Mouse (Mus musculus) limb, embryonic 10.5 days (tissue): ENCODE measurements at regions not wholly inside any gene's neighbourhood (a gene's known extent, or its start where the extent isn't known, plus 50 kb on each side); places are given as distances from the start of the nearest gene placed in this dataset.

Experiments
- DNase-seq: peaks from one replicate; pipeline ENCODE4 v3.0.0-alpha.2; 2017; ENCODE audit warnings: low spot score
- H3K27ac ChIP-seq: fragments of 300-500 bp; sonication (generic); 2 replicates; pipeline ENCODE4 v1.5.1; 2016; ENCODE audit warnings: mild to moderate bottlenecking
- H3K27me3 ChIP-seq: fragments of 300-500 bp; sonication (generic); 2 replicates; pipeline ENCODE4 v1.6.1; 2016; ENCODE audit warnings: low read depth, mild to moderate bottlenecking; ENCODE audit not compliant: poor library complexity, severe bottlenecking
- H3K36me3 ChIP-seq: fragments of 300-500 bp; sonication (generic); 2 replicates; pipeline ENCODE4 v1.6.1; 2016; ENCODE audit warnings: mild to moderate bottlenecking, moderate library complexity
- H3K4me1 ChIP-seq: fragments of 300-500 bp; sonication (generic); 2 replicates; pipeline ENCODE4 v1.6.1; 2016
- H3K4me3 ChIP-seq: fragments of 300-500 bp; sonication (generic); 2 replicates; pipeline ENCODE4 v1.5.1; 2016; ENCODE audit warnings: mild to moderate bottlenecking, moderate library complexity
- H3K9me3 ChIP-seq: fragments of 300-500 bp; sonication (generic); replicated peaks from 2 replicates; pipeline ENCODE4 v1.6.1; 2016; ENCODE audit warnings: mild to moderate bottlenecking
- WGBS: fragments of 180-500 bp; shearing (Covaris S2); methylation state at CpG from one replicate; pipeline ENCODE4 v1.1.7; 2016; 5-methylcytosine and 5-hydroxymethylcytosine counted together

- Histone ChIP-seq H3K4me1 (no peaks in the 10 kb centered on the region), H3K36me3 (no peaks in the 10 kb centered on the region), H3K27ac (no peak overlapping the region)
These were observed 70.5 kb upstream of the Thrb start for GRCm38 (mm10) chr14:17589595-17589994.

GRCm38 (mm10) chr14:17599553-17599952 is 60.5 kb upstream of the Thrb start:
- 77% methylated on average over 5 of the region's 5 CpGs for WGBS
- Histone ChIP-seq H3K9me3 (no peaks in the 10 kb centered on the region), H3K27me3 (no peaks in the 10 kb centered on the region), H3K27ac (no peak overlapping the region), H3K4me1 (no peaks in the 10 kb centered on the region), H3K36me3 (no peaks in the 10 kb centered on the region), H3K4me3 (no peak overlapping the region)
- DNase-seq, result no peak

More at GRCm38 (mm10) chr14:17589595-17589994, 70.5 kb upstream of the Thrb start:
- H3K27me3 ChIP-seq, result no peaks in the 10 kb centered on the region
- no peak for DNase-seq
- no peaks in the 10 kb centered on the region for H3K9me3 ChIP-seq
- H3K4me3 ChIP-seq, result no peak overlapping the region

- no peak for DNase-seq
- no peaks in the 10 kb centered on the region for H3K27me3 ChIP-seq
- H3K4me3 ChIP-seq, result no peak overlapping the region
- no peaks in the 10 kb centered on the region for H3K36me3 ChIP-seq
- H3K9me3 ChIP-seq, result no peaks in the 10 kb centered on the region
- H3K4me1 ChIP-seq, result no peaks in the 10 kb centered on the region
- 88% methylated on average over 1 of the region's 1 CpGs for WGBS
- H3K27ac ChIP-seq, result no peak overlapping the region
These were observed 57.7 kb upstream of the Thrb start for GRCm38 (mm10) chr14:17602357-17602756.

DNA sequence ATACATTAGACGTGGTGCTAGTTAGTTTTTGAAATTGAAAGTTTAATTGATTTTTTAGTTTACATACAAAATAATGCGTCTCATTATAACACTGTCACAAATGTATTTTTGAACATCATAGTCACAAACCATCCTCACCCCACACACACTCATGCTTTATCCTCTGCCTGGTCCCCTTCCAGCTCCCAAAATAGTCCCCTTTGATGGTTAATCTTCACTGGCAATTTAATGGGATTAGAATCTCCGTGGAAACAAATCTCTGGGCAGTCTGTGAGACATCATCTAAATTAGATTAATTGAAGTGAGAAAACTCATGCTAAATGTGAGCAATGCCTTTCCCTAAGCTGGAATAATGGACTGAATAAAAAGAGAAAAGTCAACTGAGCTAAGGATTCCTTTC is 54.0 kb upstream of the Thrb start:
- no peak overlapping the region for H3K4me3 ChIP-seq
- H3K9me3 ChIP-seq, result no peaks in the 10 kb centered on the region
- no peaks in the 10 kb centered on the region for H3K36me3 ChIP-seq
- 74% methylated on average over 3 of the region's 3 CpGs for WGBS
- no peak overlapping the region for H3K27ac ChIP-seq
- no peaks in the 10 kb centered on the region for H3K4me1 ChIP-seq
- no peak for DNase-seq
- H3K27me3 ChIP-seq, result no peaks in the 10 kb centered on the region

GRCm38 (mm10) chr14:17607186-17607585 is 52.9 kb upstream of the Thrb start:
- Histone ChIP-seq H3K9me3 (no peaks in the 10 kb centered on the region), H3K27ac (no peak overlapping the region), H3K27me3 (no peaks in the 10 kb centered on the region), H3K4me1 (no peaks in the 10 kb centered on the region), H3K4me3 (no peak overlapping the region), H3K36me3 (no peaks in the 10 kb centered on the region)
- no peak for DNase-seq
- WGBS, result 88% methylated on average over 2 of the region's 2 CpGs
